Mouse (Mus musculus): Measurements from ENCODE around the gene Fntb. TPM values are rescaled to one million over a fixed set of nuclear protein-coding genes. Genes with fewer than 3 reads are reported as not detected.
"Not testable (repeated sequence)": the region's sequence is repeated elsewhere in the genome, so short reads cannot be mapped to it uniquely, and the experiment has no call there.

The Fntb gene
- total RNA-seq, 4 experiments from 2014 or later: 22.7 to 24.8 (median 24.3) TPM

DNA sequence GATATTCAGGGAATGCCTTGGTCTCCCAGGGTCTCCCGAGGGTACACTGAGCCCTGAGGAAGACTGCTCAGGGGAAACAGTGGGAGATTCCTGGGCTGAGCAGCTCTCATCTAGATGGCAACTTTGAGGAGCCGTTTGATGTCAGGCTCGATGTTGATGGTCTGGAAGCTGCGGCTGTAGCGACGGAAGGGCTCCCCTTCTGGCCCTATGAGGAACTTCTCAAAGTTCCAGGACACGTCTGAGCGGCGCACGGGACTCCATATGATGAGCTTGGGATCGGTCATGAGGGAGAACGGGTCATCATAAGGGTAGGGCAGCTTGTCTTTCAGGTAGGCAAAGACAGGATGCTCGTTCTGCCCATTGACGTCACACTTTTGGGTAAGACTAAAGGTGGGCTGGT lies 27.2 kb downstream of the Fntb start:
- DNase-seq (ENCODE audit: low spot score in 2 of 2): not testable (repeated sequence)

DNA sequence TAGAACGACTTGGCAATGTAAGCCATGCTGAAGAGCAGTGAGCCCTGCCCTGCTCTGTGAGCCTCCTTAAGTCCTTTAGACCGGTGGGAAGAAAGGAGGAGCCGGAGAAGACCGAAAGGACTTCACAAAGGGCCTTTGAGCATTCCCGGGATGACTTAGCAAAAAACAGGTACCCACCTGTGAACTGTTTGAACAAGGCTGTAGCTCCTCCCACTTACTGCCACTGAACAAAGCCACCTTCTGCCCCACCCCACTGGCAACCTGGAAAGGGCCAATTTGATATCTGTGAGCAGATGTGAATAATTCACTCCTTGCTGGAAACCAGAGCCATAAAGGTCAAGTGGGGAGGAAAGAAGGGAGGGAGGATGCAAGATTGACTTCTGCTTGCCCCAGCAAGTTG lies 30.0 kb downstream of the Fntb start, which contains the start of gene Gpx2:
Gene Gpx2 (minus strand): TSS at position 205 of the 400 bp plus-strand sequence.
- DNase-seq (ENCODE audit: low spot score in 2 of 2): no peak

DNA sequence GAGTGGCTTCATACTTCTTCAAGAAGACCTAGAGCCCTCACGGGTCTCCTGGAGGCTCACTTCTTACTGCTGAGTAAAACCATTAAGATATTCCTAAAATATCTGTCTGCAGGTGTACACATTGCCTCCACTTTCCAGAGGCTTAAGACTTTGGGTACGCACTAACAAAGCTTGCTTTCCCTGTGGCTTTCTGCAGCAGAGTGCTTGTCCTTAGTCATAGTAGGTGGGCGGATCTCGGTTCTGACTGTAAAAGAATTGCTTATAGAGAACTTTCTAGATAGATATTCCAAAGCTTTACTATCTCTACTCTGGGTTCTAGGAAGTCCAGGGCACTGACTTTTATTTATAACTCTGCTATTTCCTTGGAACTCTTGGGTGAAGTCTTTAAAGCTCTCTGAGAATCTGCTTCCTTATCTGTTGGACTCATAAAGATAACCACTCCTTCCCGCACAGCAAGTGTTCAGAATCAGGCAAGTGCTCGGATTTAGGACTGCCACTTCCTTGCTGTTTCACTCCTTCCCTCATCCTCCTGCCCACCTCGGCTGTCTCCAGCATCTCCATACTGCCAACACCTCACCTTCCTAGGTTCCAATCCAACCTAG lies 31.6 kb downstream of the Fntb start:
- DNase-seq (ENCODE audit: low spot score in 2 of 2): no peak

DNA sequence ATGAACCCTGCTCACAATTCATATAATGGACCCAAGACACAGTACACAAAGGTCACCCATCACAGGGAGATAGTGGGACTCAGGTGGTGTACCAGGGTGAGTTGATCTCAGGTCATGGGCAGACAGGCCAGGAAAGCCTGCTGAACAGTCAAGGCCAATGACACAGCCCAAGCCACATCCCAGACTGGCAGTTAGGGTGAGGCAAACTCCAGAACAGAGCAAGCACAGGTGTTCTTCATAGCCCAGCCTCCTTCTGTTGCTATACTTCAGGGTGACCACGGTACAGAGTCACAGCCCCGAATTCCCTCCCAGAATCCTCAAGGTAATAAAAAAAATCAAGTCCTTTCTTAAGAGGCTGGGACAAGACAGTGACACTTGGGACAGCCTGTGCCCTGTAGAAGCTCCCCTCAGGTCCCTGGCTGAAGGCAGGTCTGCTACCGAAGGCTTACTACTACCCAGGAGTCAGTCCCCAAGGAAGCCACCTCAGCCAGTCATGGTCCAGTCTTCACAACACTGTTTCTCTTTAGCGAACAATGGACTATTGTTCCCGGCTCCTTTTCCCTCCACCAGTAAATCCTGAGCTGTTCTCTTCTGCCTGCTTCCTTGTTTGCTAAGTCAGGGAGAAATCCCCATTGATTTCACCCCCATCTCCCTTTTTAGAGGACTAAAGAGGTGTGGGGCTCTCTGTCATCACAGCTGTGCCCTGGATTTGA lies 32.8 kb downstream of the Fntb start:
- DNase-seq (ENCODE audit: low spot score in 2 of 2): no peak

DNA sequence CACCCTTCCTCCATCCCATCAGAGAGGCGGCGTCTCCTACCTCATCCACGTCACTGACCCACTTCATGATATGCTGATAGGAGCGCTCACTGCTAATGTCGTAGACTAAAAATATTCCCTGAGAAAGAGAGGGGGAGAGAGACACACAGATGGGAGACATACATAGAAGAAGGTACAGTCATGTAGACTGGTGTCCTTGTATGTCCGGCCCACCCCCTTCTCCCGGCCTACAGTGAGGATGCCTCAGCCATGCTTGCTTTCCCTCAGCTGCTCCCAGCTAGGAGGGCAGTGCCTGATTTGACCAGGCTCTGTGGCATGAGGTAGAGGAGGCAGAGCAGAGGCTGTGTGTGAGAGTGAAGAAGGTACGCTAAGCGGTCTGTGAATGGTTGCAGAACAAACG lies 37.6 kb downstream of the Fntb start:
- DNase-seq (ENCODE audit: low spot score in 2 of 2): no peak

DNA sequence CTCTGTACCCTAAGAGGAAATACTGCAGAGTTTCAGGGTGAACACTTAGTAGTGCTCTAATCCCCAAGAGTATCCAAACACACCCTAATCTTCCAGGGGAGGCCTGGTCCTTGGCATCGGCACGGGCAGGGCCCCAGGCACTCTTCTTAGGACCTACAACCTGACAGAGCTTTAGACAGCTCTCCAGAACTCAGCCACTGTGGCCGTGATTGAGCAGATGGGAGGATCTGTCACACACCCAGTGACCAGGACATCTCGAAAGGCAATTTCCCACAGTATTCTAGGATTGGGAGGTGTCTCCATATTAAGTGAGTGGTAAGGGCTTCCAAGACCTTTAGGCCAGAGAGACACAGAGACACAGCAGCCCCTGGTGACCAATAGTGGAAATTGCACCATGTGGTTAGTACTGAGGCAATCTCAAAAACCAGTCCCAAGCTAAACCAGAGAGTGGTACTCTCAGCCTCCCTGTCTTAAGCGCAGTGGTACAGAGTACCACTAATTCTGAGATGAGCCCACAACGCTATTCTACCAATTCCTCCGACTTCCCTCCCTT lies 38.4 kb downstream of the Fntb start:
- DNase-seq (ENCODE audit: low spot score in 2 of 2): peak in 1 of 2 experiments; percentile 47

DNA sequence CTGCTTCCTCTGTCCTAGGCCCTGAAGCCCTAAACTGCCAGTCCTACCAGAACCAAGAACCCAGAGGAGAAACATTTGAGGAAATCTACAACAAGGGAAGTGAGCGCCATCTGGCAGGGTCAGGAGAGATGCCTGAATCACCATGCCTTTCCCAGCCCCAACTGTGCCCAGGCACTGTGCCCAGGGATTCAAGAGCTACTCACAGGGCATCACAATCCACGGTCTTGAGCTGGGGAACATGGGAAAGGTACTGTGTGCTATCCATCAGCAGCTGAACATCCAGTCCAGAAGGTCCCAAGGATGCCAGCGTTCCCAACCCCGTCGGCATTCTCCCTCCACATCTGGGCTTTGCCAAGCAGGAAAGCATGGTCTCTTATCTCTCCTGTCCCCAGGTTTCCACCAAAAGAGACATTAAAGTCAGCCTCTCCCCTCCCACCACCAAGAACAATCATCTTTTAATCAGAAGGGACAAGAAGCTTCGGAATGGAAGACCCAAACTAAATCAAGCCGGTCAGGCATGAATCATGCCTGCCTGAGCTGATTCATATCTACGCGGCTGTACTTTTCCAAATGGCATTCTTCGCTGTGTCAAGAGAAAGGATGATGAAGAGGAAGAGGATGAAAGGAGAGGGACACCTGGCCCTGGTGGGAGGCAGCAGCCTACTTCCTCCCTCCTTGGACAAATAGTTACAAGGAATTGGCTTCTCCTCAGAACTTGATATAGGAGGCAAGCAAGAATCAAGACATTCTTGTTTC lies 39.8 kb downstream of the Fntb start:
- DNase-seq (ENCODE audit: low spot score in 2 of 2): no peak

DNA sequence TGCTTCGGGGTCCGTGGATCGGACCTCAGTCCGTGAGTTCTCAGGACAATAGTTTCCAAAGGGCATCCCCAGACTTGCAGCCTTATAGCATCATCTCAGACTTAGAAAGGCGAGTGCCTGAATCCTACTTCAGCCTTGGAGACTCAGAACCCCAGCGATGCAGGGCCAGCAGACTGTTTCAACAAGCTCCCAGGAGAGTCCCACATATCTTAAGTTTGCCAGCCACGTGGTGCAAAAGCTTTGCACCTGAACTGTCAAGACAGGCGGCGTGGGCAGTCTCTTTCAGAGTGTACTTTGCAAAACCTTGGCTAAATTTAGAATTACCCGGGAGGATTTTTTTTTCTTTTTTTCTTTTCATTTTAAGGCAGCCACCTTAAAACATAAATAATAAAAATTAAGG lies 42.4 kb downstream of the Fntb start:
- DNase-seq (ENCODE audit: low spot score in 2 of 2): no peak

DNA sequence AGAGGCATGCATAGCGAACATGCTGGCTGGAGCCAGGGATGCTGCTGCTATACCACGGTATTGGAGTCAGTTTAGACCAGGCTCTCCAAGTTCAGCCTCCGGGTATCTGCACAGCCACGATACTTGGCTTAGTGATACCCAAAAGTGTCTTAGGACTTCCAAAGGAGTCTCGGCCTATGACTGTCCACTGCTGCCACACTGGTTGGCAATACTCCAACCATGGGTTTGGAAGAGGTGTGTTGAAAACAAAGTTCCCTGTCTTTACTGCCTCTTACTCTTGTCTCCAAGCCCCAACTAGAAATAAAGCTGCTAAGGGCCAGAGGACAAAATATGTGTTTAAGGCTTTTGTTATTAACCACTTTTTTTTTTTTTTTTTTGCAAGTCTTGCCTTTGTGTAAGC lies 45.1 kb downstream of the Fntb start:
- no peak for DNase-seq (ENCODE audit: low spot score in 2 of 2)

DNA sequence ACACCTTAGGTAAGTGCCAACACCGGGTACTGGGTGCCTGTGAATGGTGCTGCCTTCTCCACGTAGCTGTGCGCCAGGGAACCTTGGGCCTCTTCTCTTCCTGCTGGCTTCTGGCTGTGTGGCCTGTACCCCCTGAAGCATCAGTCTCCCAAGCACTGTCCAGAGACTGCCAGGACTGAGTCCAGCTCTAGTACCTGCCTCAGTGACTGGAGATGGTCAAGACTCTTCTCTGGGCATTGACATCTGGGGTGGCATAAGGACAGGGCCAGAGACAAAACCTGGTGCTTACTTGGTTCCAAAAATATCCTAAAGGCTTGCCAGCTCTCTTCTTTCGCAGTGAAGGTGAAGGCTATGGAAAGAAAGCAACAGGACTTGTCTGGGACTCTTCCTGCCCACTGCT lies 45.6 kb downstream of the Fntb start:
- DNase-seq (ENCODE audit: low spot score in 2 of 2): no peak

DNA sequence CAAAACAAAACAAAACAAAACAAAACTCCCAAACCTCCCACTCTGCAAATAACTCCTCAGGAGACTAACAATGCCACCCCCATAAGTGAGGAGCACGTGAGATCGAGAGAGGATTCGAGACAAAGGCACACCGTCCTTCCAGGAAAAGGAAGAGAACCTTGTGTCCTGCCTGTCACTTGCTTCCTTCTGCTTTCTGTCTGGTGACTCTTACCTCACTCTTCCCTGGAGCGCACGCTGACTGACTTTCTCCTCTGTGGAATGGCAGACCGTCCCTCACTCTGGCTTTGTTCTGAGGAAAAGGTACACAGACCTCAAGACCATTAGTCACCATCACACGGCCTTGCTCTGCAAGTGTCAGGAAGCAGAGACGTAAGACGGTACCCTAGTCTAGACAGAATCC lies 48.2 kb downstream of the Fntb start:
- DNase-seq (ENCODE audit: low spot score in 2 of 2): no peak

DNA sequence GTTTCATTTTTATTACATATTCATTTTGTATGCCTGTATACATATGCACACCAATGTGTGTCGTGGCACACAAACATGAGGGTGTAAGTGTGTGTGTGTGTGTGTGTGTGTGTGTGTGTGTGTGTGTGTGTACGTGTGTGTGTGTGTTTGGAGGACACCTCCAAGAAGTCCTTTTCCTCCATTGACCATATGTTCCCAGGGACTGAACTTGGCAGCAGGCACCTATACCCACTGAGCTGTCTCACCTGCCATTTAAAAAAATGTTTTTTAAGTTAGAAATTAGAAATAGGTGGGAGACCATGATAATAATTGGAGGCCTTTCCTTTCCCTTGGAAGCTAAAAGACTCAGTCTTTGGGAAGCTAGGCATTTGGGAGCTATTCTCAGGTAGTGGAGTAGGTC lies 48.7 kb downstream of the Fntb start:
- no peak for DNase-seq (ENCODE audit: low spot score in 2 of 2)

DNA sequence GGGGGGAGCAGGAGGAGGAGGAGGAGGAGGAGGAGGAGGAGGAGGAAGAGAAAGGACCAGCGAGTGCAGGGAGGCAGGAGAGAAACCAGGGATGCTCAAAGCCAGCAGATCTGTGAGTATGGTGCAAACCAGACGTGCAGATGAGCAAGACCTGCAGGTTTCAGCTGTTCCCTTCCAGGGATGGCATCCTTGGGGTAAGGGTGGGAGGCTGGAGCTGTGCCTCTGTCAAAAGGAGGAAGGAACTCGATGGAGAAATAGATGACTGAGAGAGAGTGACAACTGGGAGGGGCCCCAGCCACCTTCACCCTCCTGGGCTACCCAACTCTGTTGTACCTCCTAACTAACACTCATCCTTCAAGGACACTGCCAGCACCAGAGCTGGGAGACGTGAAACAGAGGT lies 51.3 kb downstream of the Fntb start:
- no peak for DNase-seq (ENCODE audit: low spot score in 2 of 2)

DNA sequence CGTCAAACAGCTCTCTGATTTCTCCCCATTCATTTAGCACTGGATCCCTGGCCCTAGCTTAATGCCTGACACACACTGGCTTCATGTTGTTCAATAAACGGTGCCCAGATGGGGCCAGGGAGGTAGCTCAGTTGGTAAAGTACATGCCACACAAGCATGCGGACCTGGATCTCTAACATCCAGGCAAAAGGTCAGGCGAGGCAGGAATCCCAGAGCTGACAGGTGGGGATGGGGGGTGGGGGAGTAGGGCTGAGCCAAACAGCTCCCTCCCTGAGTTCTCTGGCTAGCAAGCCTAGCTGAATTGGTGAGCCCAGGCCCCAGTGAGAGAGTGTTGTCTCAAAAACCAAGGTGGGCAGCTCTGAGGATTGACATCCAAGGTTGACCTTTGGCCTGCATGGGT lies 51.8 kb downstream of the Fntb start:
- DNase-seq (ENCODE audit: low spot score in 2 of 2): no peak

DNA sequence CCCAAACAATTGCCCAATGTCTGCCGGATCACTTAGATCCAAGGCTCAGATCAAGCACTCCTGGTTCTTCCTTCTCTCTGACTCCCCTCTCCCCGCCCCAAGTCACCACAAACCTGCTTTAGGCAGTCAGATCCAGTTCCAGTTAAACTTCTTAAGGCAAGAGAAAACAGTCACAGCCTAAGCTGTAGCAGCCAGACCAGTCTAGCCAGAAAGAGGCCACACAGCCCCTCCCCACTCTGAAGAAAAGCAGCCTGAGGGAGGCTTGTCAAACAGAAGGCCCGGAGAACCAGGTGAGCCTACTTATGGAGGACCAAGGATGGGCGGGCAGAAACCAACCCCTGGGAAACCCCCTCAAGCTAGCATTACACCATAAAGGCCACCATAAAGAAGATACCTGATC lies 52.7 kb downstream of the Fntb start:
- no peak for DNase-seq (ENCODE audit: low spot score in 2 of 2)

DNA sequence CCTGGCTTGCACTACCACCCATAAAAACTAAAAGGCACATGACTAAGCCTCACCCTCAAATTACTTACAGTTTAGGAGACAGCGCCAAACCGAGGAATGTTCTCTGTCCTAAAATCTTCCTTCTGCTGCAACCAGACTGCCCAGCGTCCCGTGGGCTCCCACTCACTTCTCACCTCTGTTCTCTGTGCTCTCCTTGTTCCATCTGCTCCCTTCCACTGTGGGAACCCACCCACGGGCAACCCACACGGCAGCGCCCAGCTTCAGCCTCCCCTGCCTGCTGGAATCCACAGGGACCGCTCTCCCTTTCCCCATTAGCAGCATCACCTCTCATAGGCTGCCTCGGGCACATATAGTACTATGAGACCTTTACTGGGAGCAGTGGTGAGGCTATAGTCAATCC lies 53.5 kb downstream of the Fntb start:
- DNase-seq (ENCODE audit: low spot score in 2 of 2): peak; percentile 60 to 65

DNA sequence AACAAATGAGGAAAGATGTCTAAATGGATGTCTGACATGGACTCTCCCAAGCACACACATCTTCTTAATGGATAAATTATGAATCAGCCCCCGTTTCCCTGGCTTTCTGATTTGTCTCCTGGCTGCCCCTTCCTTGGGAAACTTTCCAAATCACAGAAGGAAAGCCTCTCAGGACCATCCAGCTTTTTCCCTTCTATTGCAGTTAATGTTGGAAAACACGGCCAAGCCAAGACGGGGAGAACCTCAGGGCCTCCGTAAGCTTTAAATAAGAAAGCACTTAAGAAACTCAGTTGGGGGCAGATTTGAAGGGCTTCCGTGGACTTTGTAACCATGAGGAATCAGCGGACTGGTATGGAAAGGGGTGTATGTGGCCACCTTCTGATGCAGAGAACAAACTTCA lies 54.4 kb downstream of the Fntb start:
- no peak for DNase-seq (ENCODE audit: low spot score in 2 of 2)

DNA sequence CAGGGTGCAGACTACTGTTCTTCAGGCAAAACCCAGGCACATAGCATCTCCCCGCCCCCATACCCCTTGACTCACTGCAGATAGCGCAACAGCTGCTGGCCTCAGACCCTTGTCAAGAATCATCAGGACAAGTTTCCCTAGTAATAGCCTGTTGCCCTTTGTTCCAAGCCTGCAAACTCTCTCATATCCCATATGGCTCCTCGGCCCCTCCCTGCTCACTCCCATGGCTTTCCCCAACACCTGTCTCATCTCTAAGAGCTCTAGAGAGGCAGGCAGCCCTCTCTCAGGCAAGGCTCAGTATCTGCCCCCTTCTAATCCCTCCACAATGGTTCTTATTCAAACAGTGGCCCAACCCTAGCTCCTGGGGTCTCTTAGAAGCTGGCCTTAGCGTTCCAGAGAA lies 55.2 kb downstream of the Fntb start:
- no peak for DNase-seq (ENCODE audit: low spot score in 2 of 2)

DNA sequence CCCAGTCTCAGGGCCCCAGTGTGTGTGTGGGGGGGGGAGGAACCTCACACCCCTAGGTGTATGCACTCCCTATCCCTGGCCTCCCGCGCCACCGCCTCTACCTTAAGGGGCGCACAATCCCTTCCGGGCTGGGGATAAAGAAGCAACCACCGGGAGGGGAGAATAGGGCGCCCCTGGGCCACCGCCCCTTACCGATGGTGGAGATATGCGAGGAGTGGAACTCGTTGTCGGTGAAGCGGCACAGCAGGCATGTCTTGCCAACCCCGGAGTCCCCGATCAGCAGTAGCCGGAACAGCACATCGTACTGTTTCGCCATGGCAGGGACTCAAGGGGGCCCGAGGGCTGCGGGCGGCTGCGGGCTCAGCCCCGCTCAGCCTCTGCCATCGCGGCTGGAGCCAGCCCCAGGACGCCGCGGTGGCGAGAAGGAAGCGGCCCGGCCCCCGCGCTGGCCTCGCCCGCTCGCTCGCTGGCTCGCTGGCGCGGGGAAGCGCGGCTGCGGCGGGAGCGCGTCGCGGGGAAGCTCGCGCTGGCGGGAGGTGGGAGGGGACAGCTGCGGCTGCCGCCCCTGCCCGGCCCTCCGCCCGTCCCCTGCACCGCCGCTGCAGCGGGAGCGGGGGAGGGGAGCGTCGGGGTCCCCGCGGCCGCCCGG lies 56.7 kb downstream of the Fntb start:
- DNase-seq (ENCODE audit: low spot score in 2 of 2): peak in 1 of 2 experiments; percentile 38

DNA sequence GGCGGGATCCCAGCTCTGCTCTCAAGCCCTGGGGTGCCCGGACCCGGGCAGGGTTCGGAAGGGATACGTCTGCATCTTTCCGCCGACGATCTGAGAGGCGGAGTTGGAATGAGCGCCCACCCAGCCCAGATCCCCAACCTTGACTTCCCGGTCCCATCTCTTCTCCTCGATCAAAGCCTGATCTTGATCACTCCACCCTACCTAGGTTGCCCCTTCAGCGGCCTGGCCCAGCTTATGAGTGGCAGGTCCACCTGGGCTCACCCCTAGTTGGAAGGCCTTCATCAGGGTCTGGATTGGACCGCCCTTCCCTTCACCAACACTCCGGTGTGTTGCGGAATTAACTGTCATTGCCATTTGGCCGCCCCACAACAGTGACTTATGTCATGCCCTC lies 57.3 kb downstream of the Fntb start, which contains the start of gene Rab15:
Gene Rab15 (minus strand): TSS at position 258 of the 391 bp plus-strand sequence.
- DNase-seq (ENCODE audit: low spot score in 2 of 2): no peak

DNA sequence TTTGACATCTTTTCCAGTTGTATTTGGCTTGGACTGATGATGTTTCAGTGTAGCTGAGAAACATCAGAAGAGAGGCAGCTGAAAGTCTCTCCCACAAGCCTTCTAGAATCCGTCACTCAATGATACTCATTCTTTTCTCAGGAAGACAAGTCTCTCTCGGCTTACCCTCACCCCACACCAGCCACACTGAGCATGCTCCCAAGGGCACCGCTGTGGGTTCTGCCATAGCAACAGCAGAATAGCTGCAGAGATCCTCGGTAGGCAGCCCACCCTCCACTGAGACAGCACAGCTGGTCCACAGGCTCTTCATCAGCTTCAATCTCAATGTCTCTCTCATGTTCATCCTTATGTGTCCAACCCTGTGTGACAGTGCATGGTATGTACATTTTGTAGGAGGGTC lies 59.9 kb downstream of the Fntb start:
- no peak for DNase-seq (ENCODE audit: low spot score in 2 of 2)

DNA sequence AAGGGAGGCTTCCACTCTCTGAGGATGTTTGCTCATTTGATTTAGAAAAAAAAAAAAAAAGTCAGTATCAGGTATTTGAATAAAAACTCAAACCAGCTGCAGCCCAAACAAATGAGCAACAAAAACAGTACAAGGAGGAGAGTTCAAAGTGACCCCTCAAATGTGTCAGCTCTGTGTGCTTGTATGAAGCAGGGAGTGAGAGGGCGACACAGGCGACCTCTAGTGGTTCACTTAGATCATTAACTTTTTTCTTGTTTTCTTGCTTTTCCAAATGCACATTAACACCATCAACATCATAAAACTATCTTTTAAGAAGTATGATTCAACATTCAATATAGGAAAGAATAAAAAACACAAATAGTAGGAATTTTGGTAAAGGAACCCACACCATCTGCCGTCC lies 67.3 kb downstream of the Fntb start:
- DNase-seq (ENCODE audit: low spot score in 2 of 2): no peak
